Mouse (Mus musculus) fat pad, adult 2 months (tissue): ENCODE measurements around the gene Wdr66.

Source experiments
- DNase-seq: peaks from one replicate; pipeline ENCODE4 v3.0.0-alpha.2; 2011; ENCODE audit warnings: low read depth, low spot score; ENCODE audit errors: extremely low read depth

Wdr66 gene

DNA sequence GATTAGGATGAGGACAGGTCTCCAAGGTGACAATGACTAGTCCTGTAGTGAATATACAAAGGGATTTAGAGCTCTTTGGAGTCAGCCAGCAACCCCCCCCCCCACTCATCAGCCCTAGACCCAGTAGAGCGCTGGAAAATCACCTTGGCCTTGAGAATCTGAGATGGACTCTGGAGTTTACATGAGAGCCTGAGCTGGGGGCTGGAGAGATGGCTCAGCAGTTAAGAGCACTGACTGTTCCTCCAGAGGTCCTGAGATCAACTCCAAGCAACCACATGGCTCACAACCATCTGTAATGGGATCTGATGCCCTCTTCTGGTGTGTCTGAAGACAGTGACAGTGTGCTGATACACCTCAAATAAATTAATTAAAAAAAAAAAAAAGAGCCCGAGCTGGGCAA is 96.1 kb downstream of the Wdr66 start:
- DNase-seq: no peak

DNA sequence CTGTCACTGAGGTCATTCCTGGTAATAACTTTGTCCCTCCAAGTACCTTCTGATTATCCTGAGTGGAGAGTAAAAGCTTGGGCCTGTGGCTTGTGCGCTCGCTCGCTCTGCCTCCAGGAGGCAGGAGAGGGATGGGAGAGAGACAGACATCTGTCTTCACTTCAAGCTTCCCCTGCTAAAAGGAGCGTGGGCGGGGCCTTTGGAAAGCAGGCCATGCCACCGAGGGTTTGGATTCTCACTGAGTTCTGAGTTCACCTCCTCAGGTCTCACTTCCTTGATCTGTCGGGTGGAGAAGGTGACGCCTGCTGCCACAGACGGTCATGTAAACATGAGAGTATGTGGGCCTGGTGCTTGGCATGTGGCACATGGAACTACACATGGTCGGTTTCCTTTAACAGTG is 98.5 kb downstream of the Wdr66 start:
- no peak for DNase-seq

DNA sequence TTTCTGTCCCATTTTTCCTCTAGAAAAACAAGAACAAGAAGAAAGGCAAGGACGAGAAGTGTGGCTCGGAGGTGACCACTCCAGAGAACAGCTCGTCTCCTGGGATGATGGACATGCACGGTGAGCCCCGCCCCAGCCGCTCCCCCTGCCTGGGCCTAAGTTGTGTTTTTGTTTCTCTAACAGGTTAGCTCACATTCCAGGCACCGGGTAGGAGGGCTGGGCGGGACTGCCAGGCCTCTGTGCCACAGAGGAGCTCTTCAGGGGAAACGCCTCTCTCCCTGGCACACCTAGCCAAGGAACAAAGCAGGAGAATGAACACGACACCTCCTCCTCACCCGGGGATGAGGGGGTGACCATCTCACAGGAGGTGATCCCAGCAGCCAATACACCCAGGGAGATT is 104.0 kb downstream of the Wdr66 start:
- no peak for DNase-seq

DNA sequence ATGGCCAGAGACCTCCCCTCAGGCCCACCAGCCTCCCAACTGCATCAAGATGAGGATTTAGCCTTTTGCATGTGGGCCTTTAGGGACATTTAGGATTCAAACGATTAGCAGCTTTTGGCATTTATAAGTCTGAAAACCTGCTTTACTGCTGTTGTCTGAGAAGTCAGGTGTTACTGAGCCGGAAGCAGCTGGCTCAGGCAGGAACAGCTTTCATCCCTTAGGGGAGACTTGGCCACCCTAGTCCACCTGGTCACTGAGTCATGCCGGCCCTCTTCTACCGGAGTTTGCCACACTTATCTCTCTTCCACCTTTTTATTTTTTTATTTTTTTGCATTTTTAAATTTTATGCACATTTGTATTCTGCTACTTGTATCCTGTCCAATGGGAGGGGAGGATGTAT is 105.4 kb downstream of the Wdr66 start:
- no peak for DNase-seq

DNA sequence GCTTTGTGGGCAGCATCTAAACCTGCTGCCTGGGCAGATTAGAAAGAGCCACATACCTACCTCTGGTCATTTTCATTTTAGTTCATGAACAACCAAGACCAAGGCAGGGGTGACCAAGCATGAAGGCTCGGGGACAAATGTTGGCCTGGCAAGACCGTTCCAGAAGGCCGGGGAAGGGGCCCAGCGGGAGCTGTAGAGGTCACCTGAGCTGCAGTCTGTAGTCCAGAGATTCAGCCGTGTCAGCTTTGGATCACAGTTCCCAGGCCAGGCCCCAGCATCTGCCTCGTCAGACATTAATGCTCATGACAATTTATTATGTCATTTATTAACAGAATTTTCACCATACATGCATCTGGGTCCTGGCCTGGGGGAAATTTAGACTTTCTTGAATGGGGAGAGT is 107.5 kb downstream of the Wdr66 start:
- no peak for DNase-seq

DNA sequence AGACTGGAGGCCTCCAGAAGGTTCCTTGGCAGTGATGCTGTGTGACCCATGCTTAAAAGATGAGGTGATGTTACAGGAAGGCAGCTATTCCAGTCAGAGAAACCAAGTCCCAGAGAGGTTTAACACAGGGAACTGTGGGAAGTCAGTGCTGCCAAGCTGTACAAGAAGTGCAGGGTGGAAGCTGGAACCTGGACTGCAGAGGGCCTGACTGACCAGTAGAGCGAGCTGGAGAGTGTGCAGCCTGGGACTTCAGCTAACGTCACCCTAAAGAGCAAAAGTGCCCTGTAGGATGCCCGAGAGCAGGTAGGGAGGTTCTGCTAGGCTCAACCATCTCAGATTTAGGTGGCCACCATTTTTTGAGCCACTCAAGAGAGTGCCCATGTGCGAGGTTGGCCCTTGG is 111.0 kb downstream of the Wdr66 start:
- DNase-seq: no peak

DNA sequence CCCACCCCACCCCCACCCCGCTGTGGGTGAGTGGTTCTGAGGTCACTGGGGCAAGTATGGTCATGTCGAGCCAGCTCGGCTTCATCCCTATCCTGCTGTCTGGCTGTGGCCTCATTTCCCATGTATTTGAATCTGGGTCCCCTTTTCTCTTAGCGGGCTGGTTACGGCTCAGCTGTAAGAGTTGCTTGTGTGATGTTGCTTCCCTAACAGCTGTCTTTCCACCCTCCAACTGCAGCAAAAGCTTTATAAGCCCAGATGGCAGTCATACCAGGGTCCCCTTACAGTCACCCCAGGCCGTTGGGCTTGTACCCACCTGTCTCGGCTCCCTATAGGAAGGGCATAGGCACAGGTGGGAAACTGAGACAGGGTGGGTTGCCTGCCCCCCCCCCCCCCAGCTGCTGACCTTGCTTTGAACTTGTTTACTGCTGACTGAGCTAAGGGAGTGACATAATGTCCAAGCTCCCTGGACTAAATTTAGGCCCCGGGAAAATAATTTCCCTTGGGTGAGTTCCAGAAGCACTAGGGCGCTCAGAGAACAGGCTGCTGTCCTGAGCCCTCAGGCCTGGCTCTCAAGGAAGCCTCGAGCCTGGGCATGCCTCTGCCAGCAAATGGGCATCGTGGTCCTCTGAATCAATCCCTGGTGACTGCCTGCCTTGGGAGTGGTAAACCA is 112.5 kb downstream of the Wdr66 start:
- DNase-seq: no peak

DNA sequence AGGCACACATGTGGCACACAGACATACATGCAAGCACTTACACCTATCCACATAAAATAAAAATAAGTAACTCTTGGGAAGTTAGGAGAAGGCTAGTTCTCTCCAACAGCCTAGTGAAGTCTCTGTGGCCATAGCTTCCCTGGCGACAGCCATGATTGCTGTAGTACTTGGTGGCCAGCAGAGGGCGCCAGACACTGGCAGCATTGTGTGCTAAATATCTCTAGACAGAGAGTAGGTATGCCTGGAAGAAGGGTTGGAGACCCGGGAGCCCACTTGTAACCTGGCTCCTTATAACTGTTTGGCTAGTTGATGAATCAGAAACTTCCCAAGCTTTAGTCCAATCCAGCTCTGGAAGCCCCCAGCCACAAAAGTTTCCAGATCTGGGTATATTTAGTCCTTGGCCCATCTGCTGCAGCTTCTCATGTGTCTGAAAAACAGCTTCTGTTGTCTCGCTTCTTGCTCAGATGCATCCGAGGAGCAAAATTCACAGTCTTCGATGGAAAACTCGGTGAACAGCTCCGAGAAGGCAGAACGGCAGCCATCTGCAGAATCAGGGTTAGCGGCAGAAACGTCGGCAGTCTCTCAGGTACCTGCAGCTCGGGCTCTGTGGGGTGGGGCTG is 117.1 kb downstream of the Wdr66 start:
- DNase-seq: no peak

DNA sequence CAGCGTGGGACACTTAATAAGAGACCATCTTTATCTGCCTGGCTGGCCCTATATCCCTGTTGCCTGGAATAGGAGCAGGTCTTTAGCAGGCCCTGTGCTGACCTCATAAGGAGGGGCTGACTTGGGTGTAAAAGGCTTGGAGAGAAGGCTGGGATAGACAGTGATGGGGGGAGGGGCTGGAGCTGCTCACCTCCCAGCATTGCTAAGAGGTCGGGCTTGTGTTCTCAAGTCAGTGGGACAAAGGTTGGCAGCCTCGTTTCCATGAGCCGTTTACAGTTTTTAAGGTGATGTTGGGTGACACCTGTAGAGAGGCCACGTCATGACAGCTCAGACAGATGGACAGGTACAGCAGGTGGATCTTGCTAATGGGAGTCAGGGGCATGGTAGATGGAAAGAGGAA is 118.1 kb downstream of the Wdr66 start:
- DNase-seq: no peak

DNA sequence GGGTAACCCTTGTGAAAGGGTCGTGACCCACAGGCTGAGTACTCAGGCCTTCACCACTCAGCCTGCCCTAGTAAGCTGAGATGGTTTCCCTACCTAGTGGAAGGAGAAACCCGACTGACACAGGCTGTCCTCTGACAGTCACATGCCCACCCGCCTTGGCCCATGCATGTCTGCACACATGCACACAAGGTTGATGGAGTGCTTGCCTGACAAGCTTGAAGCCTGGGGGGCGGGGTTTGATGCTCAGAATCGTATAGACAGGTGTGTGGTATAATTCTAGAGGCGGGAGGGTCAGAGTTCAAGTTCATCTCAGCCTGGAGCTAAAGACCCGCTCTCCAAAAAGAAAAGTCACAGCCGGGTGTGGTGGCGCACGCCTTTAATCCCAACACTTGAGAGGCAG is 123.4 kb downstream of the Wdr66 start:
- no peak for DNase-seq

DNA sequence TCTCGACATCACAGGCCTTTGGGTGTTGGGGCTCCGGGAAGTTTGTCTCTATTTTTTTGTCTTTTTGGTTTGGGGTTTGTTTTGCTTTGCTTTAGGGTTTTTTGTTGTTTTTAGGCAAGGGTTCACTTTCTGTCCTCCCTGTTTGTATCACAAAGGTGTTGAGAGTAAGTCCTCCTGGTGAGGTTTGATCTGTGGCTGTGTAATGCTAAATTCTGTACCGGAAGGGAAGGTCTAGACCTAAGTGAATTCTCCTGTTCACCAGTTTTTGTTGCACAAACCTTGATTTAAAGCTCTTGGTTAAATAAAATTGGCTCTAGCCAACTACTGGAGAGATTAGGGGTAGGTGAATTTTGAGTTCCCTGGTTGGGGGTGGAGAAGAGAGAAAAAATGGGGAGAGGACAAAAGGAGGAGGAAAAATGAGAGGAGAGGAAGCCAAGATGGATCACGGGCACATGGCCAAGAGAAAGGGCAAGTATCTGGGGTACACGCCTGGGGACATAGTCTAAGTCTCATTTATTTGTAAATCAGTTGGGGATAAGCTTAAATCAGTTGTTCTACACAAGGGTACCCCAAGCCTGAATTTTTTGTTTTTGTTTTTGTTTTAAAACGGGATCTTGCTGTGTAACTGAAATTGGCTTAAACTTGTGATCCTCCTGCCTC is 124.0 kb downstream of the Wdr66 start:
- DNase-seq: no peak

DNA sequence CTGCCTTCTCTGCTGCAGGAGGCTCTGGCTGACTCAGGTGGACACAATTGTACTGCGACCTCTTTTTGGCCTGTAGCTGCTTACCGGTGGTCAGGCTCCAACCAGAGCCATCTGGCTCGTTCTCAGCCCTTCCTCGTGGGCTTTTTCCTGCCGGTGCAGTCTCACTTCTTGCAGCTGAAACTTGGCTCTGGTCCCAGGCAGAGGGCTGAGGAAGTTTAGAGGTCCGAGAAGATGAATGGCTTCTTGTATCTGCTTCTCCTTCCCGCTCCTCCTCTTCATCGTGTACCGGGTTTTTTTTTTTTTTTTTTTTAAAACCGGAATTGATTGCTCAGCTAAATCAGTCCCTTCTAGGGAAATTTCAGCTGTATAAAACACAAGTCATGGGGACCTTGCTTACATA is 124.7 kb downstream of the Wdr66 start:
- DNase-seq: no peak
